Mouse (Mus musculus): Measurements from ENCODE around the gene Olfr1438-ps1. TPM values are rescaled to one million over a fixed set of nuclear protein-coding genes. Genes with fewer than 3 reads are reported as not detected.

The Olfr1438-ps1 gene
- polyA plus RNA-seq (2012; rRNA removed): not detected in 2 replicates

GRCm38 (mm10) chr19:12335810-12336209 lies at the start of gene Olfr1438-ps1:
Gene Olfr1438-ps1 (minus strand): TSS chr19:12335910.

GRCm38 (mm10) chr19:12325001-12325400 lies 10.7 kb downstream of the Olfr1438-ps1 start, which contains the start of gene Olfr1437:
Gene Olfr1437 (minus strand): TSS chr19:12325101.

GRCm38 (mm10) chr19:12299030-12299429 lies 36.7 kb downstream of the Olfr1438-ps1 start, which contains the start of gene Olfr1436:
Gene Olfr1436 (minus strand): TSS chr19:12299130.

GRCm38 (mm10) chr19:12279554-12279953 lies 56.2 kb downstream of the Olfr1438-ps1 start, which contains the start of gene Olfr1434:
Gene Olfr1434 (plus strand): TSS chr19:12279854.

Other genes starting within 250 kb of the Olfr1438-ps1 start
- gene Olfr1426, start 243.9 kb downstream of the Olfr1438-ps1 start, polyA plus RNA-seq (2012; rRNA removed): not detected in 2 replicates
- not detected in 2 replicates for gene Olfr1427, start 232.6 kb downstream of the Olfr1438-ps1 start, polyA plus RNA-seq (2012; rRNA removed)
- gene Olfr1428, start 220.0 kb downstream of the Olfr1438-ps1 start, polyA plus RNA-seq (2012; rRNA removed): not detected in 2 replicates
- gene Olfr76, start 212.7 kb downstream of the Olfr1438-ps1 start, polyA plus RNA-seq (2012; rRNA removed): not detected in 2 replicates
- gene Olfr1555-ps1, start 165.8 kb downstream of the Olfr1438-ps1 start, polyA plus RNA-seq (2012; rRNA removed): not detected in 2 replicates
- not detected in 2 replicates for gene Olfr1431, start 135.3 kb downstream of the Olfr1438-ps1 start, polyA plus RNA-seq (2012; rRNA removed)
- not detected in 2 replicates for gene Olfr1432, start 103.3 kb downstream of the Olfr1438-ps1 start, polyA plus RNA-seq (2012; rRNA removed)
- not detected in 2 replicates for gene Olfr262, start 94.3 kb downstream of the Olfr1438-ps1 start, polyA plus RNA-seq (2012; rRNA removed)
- gene Olfr235, start 74.9 kb downstream of the Olfr1438-ps1 start, polyA plus RNA-seq (2012; rRNA removed): not detected in 2 replicates
- not detected in 2 replicates for gene Olfr1434, start 56.1 kb downstream of the Olfr1438-ps1 start, polyA plus RNA-seq (2012; rRNA removed)
- not detected in 2 replicates for gene Olfr1436, start 36.8 kb downstream of the Olfr1438-ps1 start, polyA plus RNA-seq (2012; rRNA removed)
- not detected in 2 replicates for gene Olfr1437, start 10.8 kb downstream of the Olfr1438-ps1 start, polyA plus RNA-seq (2012; rRNA removed)
- gene Olfr1440, start 51.4 kb upstream of the Olfr1438-ps1 start, polyA plus RNA-seq (2012; rRNA removed): not detected in 2 replicates
- gene Olfr1441, start 81.5 kb upstream of the Olfr1438-ps1 start, polyA plus RNA-seq (2012; rRNA removed): not detected in 2 replicates
- gene Pfpl, start 92.0 kb upstream of the Olfr1438-ps1 start, polyA plus RNA-seq (2012; rRNA removed): not detected in 2 replicates
- gene Mpeg1, start 124.9 kb upstream of the Olfr1438-ps1 start, polyA plus RNA-seq (2012; rRNA removed): 2.7 and 3.2 TPM in 2 replicates
- 27.7 and 29.5 TPM in 2 replicates for gene Dtx4, start 165.5 kb upstream of the Olfr1438-ps1 start, polyA plus RNA-seq (2012; rRNA removed)
- gene Fam111a, start 209.8 kb upstream of the Olfr1438-ps1 start, polyA plus RNA-seq (2012; rRNA removed): 8.9 and 10.1 TPM in 2 replicates